Mouse (Mus musculus) C2C12 (cell line): Measurements from ENCODE around the gene Arap1. TPM values are rescaled to one million over a fixed set of nuclear protein-coding genes. Genes with fewer than 3 reads are reported as not detected.

Experiments
- H3K27me3 ChIP-seq: one replicate; pipeline ENCODE4 v1.6.1; 2011; ENCODE audit not compliant: control insufficient read depth, insufficient read depth, insufficient read length
- H3K36me3 ChIP-seq: one replicate; pipeline ENCODE4 v1.6.1; 2011; ENCODE audit not compliant: control insufficient read depth, insufficient read depth
- H3K4me3 ChIP-seq: one replicate; pipeline ENCODE4 v1.5.1; 2011; ENCODE audit warnings: mild to moderate bottlenecking, control low read depth; ENCODE audit not compliant: poor library complexity, insufficient read depth, severe bottlenecking
- H3K79me2 ChIP-seq: one replicate; pipeline ENCODE4 v1.6.1; 2011; ENCODE audit not compliant: control insufficient read depth, insufficient read depth
- H3K79me3 ChIP-seq: one replicate; pipeline ENCODE4 v1.6.1; 2011; ENCODE audit warnings: low read depth, control low read depth
- H3ac ChIP-seq: one replicate; pipeline ENCODE3; 2011; ENCODE audit warnings: low read depth; ENCODE audit not compliant: control insufficient read depth, insufficient read length
- CEBPB ChIP-seq: IDR thresholded peaks from one replicate; pipeline ENCODE4 v1.6.1; 2011; ENCODE audit warnings: low read depth, mild to moderate bottlenecking, control low read depth, moderate library complexity
- CTCF ChIP-seq: IDR thresholded peaks from one replicate; pipeline ENCODE4 v1.5.1; 2011; ENCODE audit not compliant: control insufficient read depth, insufficient read depth, insufficient read length
- FOSL1 ChIP-seq: IDR thresholded peaks from one replicate; pipeline ENCODE4 v1.8.0; 2011; ENCODE audit warnings: mild to moderate bottlenecking, low read length; ENCODE audit not compliant: poor library complexity, insufficient read depth, severe bottlenecking
- MAX ChIP-seq: IDR thresholded peaks from one replicate; pipeline ENCODE4 v1.6.1; 2011; ENCODE audit warnings: mild to moderate bottlenecking, control low read depth
- MYOD1 ChIP-seq: IDR thresholded peaks from one replicate; pipeline ENCODE4 v1.6.1; 2011; ENCODE audit warnings: low read depth; ENCODE audit not compliant: control insufficient read depth, insufficient read length
- MYOG ChIP-seq: IDR thresholded peaks from one replicate; pipeline ENCODE4 v1.6.1; 2011; ENCODE audit not compliant: control insufficient read depth, insufficient read length; ENCODE audit errors: extremely low read depth
- USF1 ChIP-seq: IDR thresholded peaks from one replicate; pipeline ENCODE4 v1.6.1; 2011; ENCODE audit warnings: low read depth, mild to moderate bottlenecking, control low read depth, moderate library complexity
- polyA plus RNA-seq: library from polyadenylated mRNA; unstranded; fragments of >200 nt; fragmentation: generic; extraction: Trizol; gene quantifications from one replicate; pipeline ENCODE4 v1.2.1, GENCODE M21; 2012; ENCODE audit warnings: missing spikeins

Gene Arap1
- polyA plus RNA-seq, 1 experiment, result 21.6 TPM

DNA sequence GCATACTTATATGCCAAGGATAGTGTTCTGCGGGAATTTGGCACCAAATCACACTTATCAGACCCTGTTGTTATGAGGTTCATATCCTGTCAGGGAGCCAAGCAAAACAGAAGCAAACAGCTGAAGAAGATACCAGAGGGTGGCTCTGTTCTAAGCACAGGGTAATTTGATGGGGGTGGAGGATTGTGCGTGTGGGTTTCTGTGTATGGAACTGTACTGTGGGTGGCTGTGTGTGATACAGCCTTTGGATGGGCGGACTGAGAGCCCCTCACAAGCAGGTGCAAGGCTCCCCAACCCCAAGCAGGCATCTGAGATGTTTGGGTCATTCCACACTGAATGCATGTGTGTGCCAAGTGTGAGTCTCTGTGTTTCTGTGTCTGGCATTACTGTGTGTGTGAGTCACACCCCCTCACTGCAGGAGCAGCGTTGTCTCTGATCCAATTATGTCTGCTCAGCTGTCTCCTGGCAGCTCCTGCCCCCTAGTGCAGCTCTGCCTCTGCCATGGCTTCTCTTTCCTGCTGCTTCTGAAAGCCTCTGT lies 19.2 kb upstream of the Arap1 start:
- H3ac ChIP-seq, result no peak overlapping the region
- TF ChIP-seq USF1 (no peak), FOSL1 (peak; percentile 26), MYOD1 (peak; percentile 59)
- H3K79me2 ChIP-seq, result no peaks in the 10 kb centered on the region
- no peaks in the 10 kb centered on the region for H3K79me3 ChIP-seq
- no peaks in the 10 kb centered on the region for H3K27me3 ChIP-seq
- H3K4me3 ChIP-seq, result no peak overlapping the region
- no peaks in the 10 kb centered on the region for H3K36me3 ChIP-seq

DNA sequence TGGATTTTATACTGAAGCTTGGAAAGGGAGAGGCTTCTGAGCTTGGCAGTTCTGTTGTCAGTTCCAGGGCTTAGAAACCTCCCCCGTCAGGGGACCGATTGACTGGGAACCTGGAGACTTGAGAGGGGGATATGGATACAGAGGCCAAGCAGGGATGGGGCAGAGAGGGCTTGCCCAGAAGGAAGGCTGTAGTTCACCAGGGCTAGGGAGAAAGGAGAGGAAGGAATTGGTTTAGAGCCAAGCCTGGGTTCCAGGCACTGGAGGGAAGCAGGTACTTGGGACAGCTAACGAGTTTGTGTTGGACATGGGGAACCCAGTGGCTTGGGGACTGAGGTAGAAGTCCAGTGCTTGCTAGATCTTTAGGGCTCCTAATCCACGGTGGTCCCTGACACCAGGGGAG lies 18.3 kb upstream of the Arap1 start:
- peak overlapping the region; percentile 10 for H3ac ChIP-seq
- H3K4me3 ChIP-seq, result no peak overlapping the region
- H3K79me2 ChIP-seq, result no peaks in the 10 kb centered on the region
- no peaks in the 10 kb centered on the region for H3K27me3 ChIP-seq
- TF ChIP-seq CEBPB (no peak), MAX (no peak), MYOG (no peak), MYOD1 (no peak), CTCF (no peak), USF1 (no peak), FOSL1 (no peak)
- H3K79me3 ChIP-seq, result no peaks in the 10 kb centered on the region
- no peaks in the 10 kb centered on the region for H3K36me3 ChIP-seq

DNA sequence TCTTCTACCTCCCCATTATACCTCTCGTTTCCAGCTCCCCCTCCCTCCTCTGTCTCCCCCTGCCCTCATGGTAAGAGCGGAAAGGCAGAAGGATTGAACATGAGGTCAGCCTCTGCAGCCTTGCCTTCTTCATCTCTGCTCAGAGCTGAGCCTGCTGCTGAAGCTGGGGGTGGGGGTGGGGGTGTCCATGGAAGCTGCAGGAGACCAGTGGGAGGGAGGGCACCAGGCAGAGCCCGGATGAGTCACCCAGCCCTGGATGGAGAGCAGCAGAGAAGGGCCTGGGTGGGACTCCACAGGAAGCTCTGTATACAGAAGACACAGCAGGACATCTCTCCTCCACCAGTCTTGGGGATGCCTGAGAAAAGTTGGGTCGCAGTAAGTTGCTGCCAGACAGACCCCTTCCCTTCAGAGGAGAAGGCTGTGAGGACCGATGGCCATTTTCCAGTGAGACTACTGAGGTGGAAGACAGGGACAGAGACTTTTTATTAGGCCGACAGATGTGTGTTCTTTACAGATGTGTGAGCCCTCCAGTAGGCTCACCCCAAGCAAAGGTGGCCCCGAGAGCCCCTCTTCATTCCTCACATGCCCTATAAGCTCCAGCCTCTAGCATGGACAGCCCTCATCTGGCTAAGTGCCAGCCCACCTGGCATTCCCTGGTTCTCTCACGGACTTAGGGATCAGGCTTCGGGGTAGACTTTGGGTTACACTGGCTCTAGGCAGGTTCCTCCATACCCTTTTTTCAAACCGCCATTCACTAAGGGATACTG lies 17.6 kb upstream of the Arap1 start:
- Histone ChIP-seq H3ac (no peak overlapping the region), H3K79me2 (no peaks in the 10 kb centered on the region), H3K79me3 (no peaks in the 10 kb centered on the region), H3K36me3 (no peaks in the 10 kb centered on the region), H3K4me3 (no peak overlapping the region), H3K27me3 (no peaks in the 10 kb centered on the region)
- TF ChIP-seq MYOD1 (no peak), MAX (no peak), FOSL1 (no peak), MYOG (no peak), USF1 (no peak), CTCF (no peak), CEBPB (no peak)

DNA sequence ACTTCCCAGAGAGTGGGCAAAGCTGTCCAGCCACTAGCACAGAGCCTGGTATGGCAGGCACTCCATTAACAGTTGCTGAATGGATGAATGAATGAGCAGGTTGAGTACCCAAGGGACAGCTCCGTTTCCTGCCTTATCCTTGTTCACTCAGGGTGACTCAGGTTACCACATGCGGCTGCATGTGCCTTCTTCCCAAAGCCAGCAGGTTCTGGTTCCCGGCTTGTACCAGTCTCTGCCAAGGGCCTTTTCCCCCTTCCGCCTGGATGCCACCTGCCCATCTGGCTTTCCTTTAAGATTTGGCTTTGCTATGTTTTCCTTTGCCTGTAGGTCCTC lies 17.1 kb upstream of the Arap1 start:
- H3K36me3 ChIP-seq, result no peaks in the 10 kb centered on the region
- H3K79me3 ChIP-seq, result no peaks in the 10 kb centered on the region
- no peaks in the 10 kb centered on the region for H3K27me3 ChIP-seq
- TF ChIP-seq CTCF (no peak), USF1 (no peak), FOSL1 (no peak), MYOG (no peak), MAX (peak; percentile 43), MYOD1 (peak; percentile 45), CEBPB (no peak)
- H3K4me3 ChIP-seq, result no peak overlapping the region
- no peaks in the 10 kb centered on the region for H3K79me2 ChIP-seq
- H3ac ChIP-seq, result no peak overlapping the region

- H3ac ChIP-seq, result no peak overlapping the region
- no peaks in the 10 kb centered on the region for H3K36me3 ChIP-seq
- TF ChIP-seq FOSL1, result no peak
- TF ChIP-seq USF1, result no peak
- TF ChIP-seq MAX, result no peak
- no peaks in the 10 kb centered on the region for H3K79me2 ChIP-seq
- no peaks in the 10 kb centered on the region for H3K79me3 ChIP-seq
- H3K4me3 ChIP-seq, result no peak overlapping the region
- no peaks in the 10 kb centered on the region for H3K27me3 ChIP-seq
Observed at GRCm38 (mm10) chr7:101332045-101332831, 15.6 kb upstream of the Arap1 start.

- Histone ChIP-seq H3K4me3 (no peak overlapping the region), H3ac (no peak overlapping the region)
Observed at GRCm38 (mm10) chr7:101335228-101335627, 12.6 kb upstream of the Arap1 start.

More at GRCm38 (mm10) chr7:101335228-101335627, 12.6 kb upstream of the Arap1 start:
- H3K36me3 ChIP-seq, result no peaks in the 10 kb centered on the region
- no peak for TF ChIP-seq CTCF
- no peak for TF ChIP-seq FOSL1
- no peak for TF ChIP-seq MYOG
- no peak for TF ChIP-seq USF1
- no peak for TF ChIP-seq MYOD1
- no peak for TF ChIP-seq MAX
- no peak for TF ChIP-seq CEBPB
- H3K79me3 ChIP-seq, result no peaks in the 10 kb centered on the region
- no peaks in the 10 kb centered on the region for H3K79me2 ChIP-seq
- H3K27me3 ChIP-seq, result no peaks in the 10 kb centered on the region
